Mouse (Mus musculus) liver, embryonic 12.5 days (tissue): ENCODE data around the gene Col26a1. TPM values are rescaled to one million over a fixed set of nuclear protein-coding genes. Genes with fewer than 3 reads are reported as not detected.

ENCODE experiments used
- ATAC-seq: fragments of 200-750 bp; cut with Nextera tagmentation; 2 replicates; pipeline ENCODE4 v1.8.0; 2017; ENCODE audit warnings: moderate number of reproducible peaks, mild to moderate bottlenecking, moderate library complexity
- H3K27ac ChIP-seq: fragments of 300-500 bp; sonication (generic); 2 replicates; pipeline ENCODE4 v1.5.1; 2016; ENCODE audit warnings: mild to moderate bottlenecking
- H3K27me3 ChIP-seq: fragments of 300-500 bp; sonication (generic); replicated peaks from 2 replicates; pipeline ENCODE4 v1.6.1; 2016; ENCODE audit warnings: mild to moderate bottlenecking, moderate library complexity
- H3K36me3 ChIP-seq: fragments of 300-500 bp; sonication (generic); 2 replicates; pipeline ENCODE4 v1.6.1; 2016; ENCODE audit warnings: mild to moderate bottlenecking, moderate library complexity
- H3K4me1 ChIP-seq: fragments of 300-500 bp; sonication (generic); 2 replicates; pipeline ENCODE4 v1.6.1; 2016
- H3K4me2 ChIP-seq: fragments of 300-500 bp; sonication (generic); 2 replicates; pipeline ENCODE4 v1.6.1; 2016; ENCODE audit warnings: mild to moderate bottlenecking, moderate library complexity
- H3K4me3 ChIP-seq: fragments of 300-500 bp; sonication (generic); 2 replicates; pipeline ENCODE4 v1.5.1; 2016; ENCODE audit warnings: mild to moderate bottlenecking, moderate library complexity
- H3K9ac ChIP-seq: fragments of 300-500 bp; sonication (generic); 2 replicates; pipeline ENCODE4 v1.6.1; 2016; ENCODE audit warnings: mild to moderate bottlenecking, moderate library complexity
- H3K9me3 ChIP-seq: fragments of 300-500 bp; sonication (generic); replicated peaks from 2 replicates; pipeline ENCODE4 v1.6.1; 2016; ENCODE audit warnings: mild to moderate bottlenecking, moderate library complexity
- WGBS: fragments of 180-500 bp; shearing (Covaris S2); methylation state at CpG from one replicate; pipeline ENCODE4 v1.1.7; 2016; ENCODE audit not compliant: insufficient replicate concordance; 5-methylcytosine and 5-hydroxymethylcytosine counted together
- polyA plus RNA-seq: library from polyadenylated mRNA; unstranded; fragments of >200 nt; fragmentation: Nextera tagmentation; extraction: Ambion mirVana; gene quantifications from 2 replicates; pipeline ENCODE4 v1.2.1, GENCODE M21; 2016

Gene Col26a1
- polyA plus RNA-seq, 1 experiment from 2014 or later, result 2.6 TPM

GRCm38 (mm10) chr5:136907587-136907986 lies 24.6 kb upstream of the Col26a1 start:
- no peaks in the 10 kb centered on the region for H3K27me3 ChIP-seq
- peak overlapping the region; percentile 72 for H3K4me2 ChIP-seq
- 0 out of 2 replicates have a peak overlapping the region, but pooled peaks have one; percentile 58 for H3K9ac ChIP-seq
- H3K4me1 ChIP-seq, result peaks cover 11% of the 10 kb centered on the region; the same call in 1 of the 2 replicates
- H3K36me3 ChIP-seq, result peaks cover 7% of the 10 kb centered on the region
- no peaks in the 10 kb centered on the region for H3K9me3 ChIP-seq
- H3K4me3 ChIP-seq, result peak overlapping the region; percentile 63
- WGBS, result 32% methylated on average over 9 of the region's 9 CpGs
- ATAC-seq, result no peak
- H3K27ac ChIP-seq, result no peak overlapping the region

GRCm38 (mm10) chr5:136905630-136906029 lies 22.6 kb upstream of the Col26a1 start:
- Histone ChIP-seq H3K36me3 (no peaks in the 10 kb centered on the region), H3K9me3 (no peaks in the 10 kb centered on the region), H3K4me1 (peaks cover 11% of the 10 kb centered on the region; the same call in 1 of the 2 replicates), H3K4me2 (no peak overlapping the region), H3K4me3 (no peak overlapping the region), H3K9ac (no peak overlapping the region), H3K27me3 (no peaks in the 10 kb centered on the region), H3K27ac (no peak overlapping the region)
- 35% methylated on average over 7 of the region's 7 CpGs for WGBS
- ATAC-seq, result no peak

- Histone ChIP-seq H3K4me1 (peaks cover 11% of the 10 kb centered on the region; the same call in 1 of the 2 replicates), H3K9me3 (no peaks in the 10 kb centered on the region), H3K9ac (no peak overlapping the region), H3K4me2 (no peak overlapping the region), H3K27ac (no peak overlapping the region), H3K4me3 (no peak overlapping the region), H3K27me3 (0 out of 2 replicates have a peak, but pooled peaks cover 5% of the 10 kb centered on the region), H3K36me3 (no peaks in the 10 kb centered on the region)
- ATAC-seq, result no peak
- 53% methylated on average over 3 of the region's 3 CpGs for WGBS
Observed at GRCm38 (mm10) chr5:136904621-136905020, 21.6 kb upstream of the Col26a1 start.

DNA sequence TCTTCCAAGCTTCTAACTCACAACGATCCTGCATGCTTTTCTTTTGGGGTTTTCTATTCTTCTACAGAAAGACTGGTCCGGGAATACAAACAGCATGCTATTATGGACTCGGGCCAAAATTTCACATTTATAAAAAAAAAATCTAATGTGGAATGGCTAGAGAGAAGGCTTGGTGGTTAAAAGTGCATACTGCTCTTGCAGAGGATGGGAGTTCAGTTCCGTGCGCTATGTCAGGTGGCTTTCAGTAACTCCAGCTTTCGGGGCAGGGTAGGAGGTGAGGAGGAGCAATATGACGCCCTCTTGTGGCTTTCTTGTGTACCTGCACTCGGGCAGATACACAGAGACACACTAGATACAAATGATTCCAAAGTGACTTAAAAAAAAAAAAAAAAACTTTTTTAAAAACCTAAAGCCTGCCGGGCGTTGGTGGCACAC lies 12.5 kb upstream of the Col26a1 start:
- Histone ChIP-seq H3K27me3 (peaks cover 15% of the 10 kb centered on the region; the same call in 1 of the 2 replicates), H3K9ac (no peak overlapping the region), H3K4me2 (no peak overlapping the region), H3K27ac (no peak overlapping the region), H3K4me3 (no peak overlapping the region), H3K4me1 (no peaks in the 10 kb centered on the region), H3K9me3 (no peaks in the 10 kb centered on the region), H3K36me3 (no peaks in the 10 kb centered on the region)
- ATAC-seq, result no peak
- 52% methylated on average over 10 of the region's 10 CpGs for WGBS

GRCm38 (mm10) chr5:136894840-136895528 lies 12.0 kb upstream of the Col26a1 start:
- peaks cover 13% of the 10 kb centered on the region; the same call in 1 of the 2 replicates for H3K27me3 ChIP-seq
- no peak overlapping the region for H3K4me2 ChIP-seq
- H3K27ac ChIP-seq, result no peak overlapping the region
- no peaks in the 10 kb centered on the region for H3K4me1 ChIP-seq
- no peaks in the 10 kb centered on the region for H3K9me3 ChIP-seq
- H3K9ac ChIP-seq, result no peak overlapping the region
- 64% methylated on average over 25 of the region's 25 CpGs for WGBS
- no peak overlapping the region for H3K4me3 ChIP-seq
- no peak for ATAC-seq
- H3K36me3 ChIP-seq, result no peaks in the 10 kb centered on the region

GRCm38 (mm10) chr5:136888539-136889355 lies 5.7 kb upstream of the Col26a1 start:
- Histone ChIP-seq H3K4me1 (0 out of 2 replicates have a peak, but pooled peaks cover 4% of the 10 kb centered on the region), H3K4me3 (no peak overlapping the region), H3K36me3 (no peaks in the 10 kb centered on the region), H3K27ac (no peak overlapping the region), H3K4me2 (no peak overlapping the region), H3K9ac (no peak overlapping the region), H3K27me3 (peaks cover 26% of the 10 kb centered on the region), H3K9me3 (no peaks in the 10 kb centered on the region)
- no peak for ATAC-seq
- WGBS, result 48% methylated on average over 19 of the region's 19 CpGs

GRCm38 (mm10) chr5:136886957-136887356 lies 3.9 kb upstream of the Col26a1 start:
- H3K27me3 ChIP-seq, result peaks cover 44% of the 10 kb centered on the region
- no peak overlapping the region for H3K27ac ChIP-seq
- no peak overlapping the region for H3K9ac ChIP-seq
- H3K4me3 ChIP-seq, result no peak overlapping the region
- H3K4me2 ChIP-seq, result no peak overlapping the region
- H3K36me3 ChIP-seq, result no peaks in the 10 kb centered on the region
- H3K4me1 ChIP-seq, result peaks cover 10% of the 10 kb centered on the region; the same call in 1 of the 2 replicates
- no peak for ATAC-seq
- no peaks in the 10 kb centered on the region for H3K9me3 ChIP-seq
- WGBS, result 40% methylated on average over 7 of the region's 7 CpGs

GRCm38 (mm10) chr5:136882055-136882787 lies 788 bp downstream of the Col26a1 start:
- Histone ChIP-seq H3K9ac (no peak overlapping the region), H3K27me3 (peaks cover 61% of the 10 kb centered on the region), H3K4me2 (peak overlapping the region; percentile 58), H3K4me1 (peaks cover 6% of the 10 kb centered on the region; the same call in 1 of the 2 replicates), H3K27ac (no peak overlapping the region), H3K9me3 (no peaks in the 10 kb centered on the region), H3K4me3 (peak overlapping the region; percentile 37), H3K36me3 (no peaks in the 10 kb centered on the region)
- ATAC-seq, result no peak
- 4% methylated on average over 47 of the region's 47 CpGs for WGBS

DNA sequence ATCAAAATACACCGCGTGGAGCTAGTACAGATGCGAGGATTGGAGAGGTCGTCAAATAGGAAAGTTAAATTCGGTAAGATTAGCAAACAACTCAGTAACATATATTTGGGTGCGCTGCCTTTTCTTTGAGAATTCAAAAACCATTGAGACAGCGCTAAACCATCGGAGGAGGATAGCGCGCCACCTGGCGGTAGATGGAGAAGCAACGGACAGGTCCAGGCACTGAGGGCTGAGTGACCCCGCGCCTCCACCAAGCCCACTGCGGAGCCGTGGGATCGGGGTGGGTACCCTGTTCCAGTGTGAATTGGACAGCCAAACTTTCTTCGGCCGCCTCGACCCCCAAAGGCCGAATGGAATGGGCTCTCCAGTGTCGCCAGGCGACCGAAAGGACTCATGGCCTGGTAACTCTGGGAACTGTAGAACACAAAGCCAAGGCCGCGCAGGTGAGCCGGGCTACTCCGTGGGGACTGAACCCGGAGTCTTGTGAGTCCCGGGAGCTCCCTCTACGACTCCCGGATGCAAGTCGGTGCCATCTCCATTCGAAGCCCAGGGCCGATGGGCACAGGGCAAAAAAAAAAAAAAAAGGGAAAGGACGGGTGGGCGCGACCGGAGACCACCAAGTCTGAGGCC lies 1.5 kb downstream of the Col26a1 start:
- peaks cover 57% of the 10 kb centered on the region for H3K27me3 ChIP-seq
- no peak for ATAC-seq
- H3K36me3 ChIP-seq, result no peaks in the 10 kb centered on the region
- 6% methylated on average over 39 of the region's 39 CpGs for WGBS
- peaks cover 6% of the 10 kb centered on the region; the same call in 1 of the 2 replicates for H3K4me1 ChIP-seq
- H3K9me3 ChIP-seq, result no peaks in the 10 kb centered on the region
- peak overlapping the region; percentile 58 for H3K4me2 ChIP-seq
- H3K9ac ChIP-seq, result no peak overlapping the region
- no peak overlapping the region for H3K27ac ChIP-seq
- H3K4me3 ChIP-seq, result peak overlapping the region; percentile 21

GRCm38 (mm10) chr5:136880101-136880500 lies 2.9 kb downstream of the Col26a1 start:
- H3K27me3 ChIP-seq, result peaks cover 52% of the 10 kb centered on the region
- H3K9ac ChIP-seq, result no peak overlapping the region
- WGBS, result 69% methylated on average over 8 of the region's 8 CpGs
- peaks cover 6% of the 10 kb centered on the region; the same call in 1 of the 2 replicates for H3K4me1 ChIP-seq
- H3K4me2 ChIP-seq, result no peak overlapping the region
- H3K4me3 ChIP-seq, result no peak overlapping the region
- no peaks in the 10 kb centered on the region for H3K9me3 ChIP-seq
- no peak for ATAC-seq
- no peaks in the 10 kb centered on the region for H3K36me3 ChIP-seq
- no peak overlapping the region for H3K27ac ChIP-seq

- H3K27me3 ChIP-seq, result no peaks in the 10 kb centered on the region; the same call in 1 of the 2 replicates
- ATAC-seq, result no peak
- no peak overlapping the region for H3K27ac ChIP-seq
- no peak overlapping the region for H3K4me3 ChIP-seq
- no peak overlapping the region for H3K9ac ChIP-seq
- no peaks in the 10 kb centered on the region for H3K4me1 ChIP-seq
- WGBS, result 67% methylated on average over 10 of the region's 10 CpGs
- H3K4me2 ChIP-seq, result no peak overlapping the region
- no peaks in the 10 kb centered on the region for H3K9me3 ChIP-seq
- no peaks in the 10 kb centered on the region for H3K36me3 ChIP-seq
Observed at GRCm38 (mm10) chr5:136874271-136874670, 8.7 kb downstream of the Col26a1 start.
